Mouse (Mus musculus) stomach, postnatal 0 days (tissue): Measurements from ENCODE around the gene Dgkg.

Experiments
- CTCF ChIP-seq: IDR thresholded peaks from 2 replicates; pipeline ENCODE4 v1.5.1; 2016; ENCODE audit warnings: antibody characterized with exemption, low read depth, mild to moderate bottlenecking, moderate library complexity
- EP300 ChIP-seq: optimal IDR thresholded peaks from 2 replicates; pipeline ENCODE3; 2016; ENCODE audit warnings: antibody characterized with exemption

DNA sequence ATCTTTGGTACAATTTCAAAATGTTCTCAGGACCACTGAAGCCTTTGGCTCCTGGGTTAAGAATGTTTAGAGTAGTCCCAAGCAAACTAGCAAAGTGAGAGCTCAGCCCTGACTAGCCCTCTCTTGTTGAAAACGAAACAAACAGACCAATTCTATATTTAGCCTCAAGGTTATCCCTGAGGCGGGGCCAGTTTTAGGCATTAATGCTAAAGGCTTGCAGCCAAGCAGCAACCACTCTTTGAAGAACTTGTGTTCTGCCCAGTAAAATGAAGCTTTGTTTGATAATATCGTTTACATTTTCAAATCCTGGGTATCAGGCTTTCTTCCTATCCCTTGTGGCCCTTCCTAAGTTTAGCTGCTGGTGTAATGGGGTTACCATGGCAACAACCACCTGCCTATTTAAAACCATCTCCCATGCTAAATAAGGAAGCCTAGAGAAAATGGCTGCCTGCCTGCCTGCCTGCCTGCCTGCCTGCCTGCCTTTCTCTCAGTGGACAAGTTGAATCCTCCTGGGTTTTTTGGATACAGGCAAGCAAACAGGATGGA lies 111.9 kb downstream of the Dgkg start:
- no peak for TF ChIP-seq CTCF
- no peak for TF ChIP-seq EP300
